Mouse (Mus musculus) heart, adult 2 months (tissue): Measurements from ENCODE around the gene Ppp1r18. TPM values are rescaled to one million over a fixed set of nuclear protein-coding genes. Genes with fewer than 3 reads are reported as not detected.
A peak's percentile ranks its signal among the peaks of the same experiment; 100 is the strongest.

Source experiments
- DNase-seq, 2 experiments: peaks; one replicate each; pipeline ENCODE4 v3.0.0; 2021
- H3K27ac ChIP-seq: fragments of 200-600 bp; 2 replicates; pipeline ENCODE4 v1.8.1; 2022
- H3K27me3 ChIP-seq: fragments of 200-500 bp; 2 replicates; pipeline ENCODE4 v1.6.1; 2012; ENCODE audit warnings: mild to moderate bottlenecking, low read length, inconsistent platforms, mixed read lengths; ENCODE audit not compliant: control insufficient read depth, insufficient read depth
- H3K36me3 ChIP-seq: fragments of 200-500 bp; 2 replicates; pipeline ENCODE4 v1.6.1; 2012; ENCODE audit warnings: low read length, inconsistent platforms; ENCODE audit not compliant: control insufficient read depth, insufficient read depth
- H3K4me1 ChIP-seq: fragments of 200-500 bp; 2 replicates; pipeline ENCODE4 v1.6.1; 2011; ENCODE audit warnings: low read length; ENCODE audit not compliant: control insufficient read depth, insufficient read depth
- H3K4me3 ChIP-seq: fragments of 200-600 bp; 2 replicates; pipeline ENCODE4 v1.8.1; 2022
- H3K79me2 ChIP-seq: fragments of 200-500 bp; replicated peaks from 2 replicates; pipeline ENCODE4 v1.6.1; 2012; ENCODE audit warnings: mild to moderate bottlenecking, inconsistent platforms, low read length, moderate library complexity, mixed read lengths; ENCODE audit not compliant: control insufficient read depth, insufficient read depth
- H3K9ac ChIP-seq: fragments of 200-500 bp; 2 replicates; pipeline ENCODE4 v1.6.1; 2012; ENCODE audit warnings: low read depth, mild to moderate bottlenecking, control low read depth, inconsistent platforms, low read length, mixed read lengths
- CTCF ChIP-seq: fragments of 200-600 bp; IDR thresholded peaks from 2 replicates; pipeline ENCODE4 v1.8.1; 2022; ENCODE audit warnings: antibody characterized with exemption, mild to moderate bottlenecking, moderate library complexity
- EP300 ChIP-seq: fragments of 200-500 bp; IDR thresholded peaks from 2 replicates; pipeline ENCODE4 v1.6.1; 2011; ENCODE audit warnings: low read depth, low read length, control low read depth; ENCODE audit not compliant: insufficient read depth
- POLR2A ChIP-seq: fragments of 200-500 bp; IDR thresholded peaks from 2 replicates; pipeline ENCODE4 v1.6.1; 2011; ENCODE audit warnings: mild to moderate bottlenecking, low read depth, low read length, control low read depth; ENCODE audit not compliant: insufficient read depth
- WGBS: fragments of 180-500 bp; shearing (Covaris S2); methylation state at CpG from one replicate; pipeline ENCODE4 v1.1.7; 2018; 5-methylcytosine and 5-hydroxymethylcytosine counted together
- intact Hi-C: fragments of 180-260 bp; cut with DNase I; formaldehyde crosslinking; loops from one replicate; pipeline ENCODE4 v1.15.1; 2025
- polyA plus RNA-seq: library from polyadenylated mRNA; depleted of rRNA; stranded (reverse); fragments of >200 nt; gene quantifications from 2 replicates; pipeline ENCODE4 v1.2.3, GENCODE M21; 2012
- total RNA-seq, 2 experiments: library from RNA; stranded (reverse); gene quantifications; 2 replicates each; pipeline ENCODE4 v1.2.3; 2021

Gene Ppp1r18
- total and polyA plus RNA-seq, 3 experiments = 12.8 to 21.3 (median 18.6) TPM

DNA sequence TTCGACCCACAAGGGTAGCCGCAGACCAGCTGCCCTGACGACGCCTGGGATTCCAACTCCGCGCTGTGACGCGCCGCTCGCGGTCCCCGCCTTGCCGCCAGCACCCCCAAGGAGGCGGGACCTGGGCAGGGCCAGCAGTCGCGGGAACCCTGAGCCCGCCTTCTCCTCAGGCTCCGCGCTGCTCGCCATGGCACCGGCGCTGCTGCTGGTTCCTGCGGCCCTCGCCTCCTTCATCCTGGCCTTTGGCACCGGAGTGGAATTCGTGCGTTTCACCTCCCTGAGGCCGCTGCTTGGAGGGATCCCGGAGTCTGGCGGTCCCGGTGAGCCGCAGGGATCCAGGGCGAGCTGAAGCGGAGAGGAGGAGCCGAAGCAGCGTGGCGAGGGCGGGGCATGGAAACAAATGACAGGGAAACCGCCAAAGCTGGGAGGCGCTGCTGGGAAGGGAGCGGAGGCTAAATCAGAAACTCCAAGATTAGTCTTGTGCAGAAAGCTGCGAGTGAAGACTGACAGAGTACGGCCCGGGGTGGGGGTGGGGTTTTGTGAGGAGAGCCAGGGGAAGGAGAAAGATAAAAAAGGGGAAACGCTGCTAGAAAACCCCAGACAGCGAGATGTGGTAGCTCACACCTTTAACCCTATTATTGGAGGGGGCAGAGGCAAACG, 4.1 kb upstream of the Ppp1r18 start, which contains the start of gene Nrm:
TSS of gene Nrm (plus strand) at position 121 of the 660 bp plus-strand sequence.
- intact Hi-C loops = loop anchor here (1.0 kb wide), 1 partner anchor 11 kb away; no protein-coding TSS in a partner anchor
- TF ChIP-seq CTCF (peak; percentile 64), EP300 (peak; percentile 14; the same call in 1 of the 2 replicates), POLR2A (peak; percentile 66)
- Histone ChIP-seq H3K79me2 (no peaks in the 10 kb centered on the region), H3K27ac (peak within 1 kb of the TSS; percentile 88), H3K9ac (peak within 1 kb of the TSS; percentile 83), H3K4me3 (peak within 1 kb of the TSS; percentile 99), H3K36me3 (no peaks in the 10 kb centered on the region), H3K4me1 (peaks cover 7% of the 10 kb centered on the region), H3K27me3 (no peaks in the 10 kb centered on the region)
- under 1% methylated on average over 47 of the region's 47 CpGs for WGBS
- DNase-seq = peak; percentile 95 to 96

DNA sequence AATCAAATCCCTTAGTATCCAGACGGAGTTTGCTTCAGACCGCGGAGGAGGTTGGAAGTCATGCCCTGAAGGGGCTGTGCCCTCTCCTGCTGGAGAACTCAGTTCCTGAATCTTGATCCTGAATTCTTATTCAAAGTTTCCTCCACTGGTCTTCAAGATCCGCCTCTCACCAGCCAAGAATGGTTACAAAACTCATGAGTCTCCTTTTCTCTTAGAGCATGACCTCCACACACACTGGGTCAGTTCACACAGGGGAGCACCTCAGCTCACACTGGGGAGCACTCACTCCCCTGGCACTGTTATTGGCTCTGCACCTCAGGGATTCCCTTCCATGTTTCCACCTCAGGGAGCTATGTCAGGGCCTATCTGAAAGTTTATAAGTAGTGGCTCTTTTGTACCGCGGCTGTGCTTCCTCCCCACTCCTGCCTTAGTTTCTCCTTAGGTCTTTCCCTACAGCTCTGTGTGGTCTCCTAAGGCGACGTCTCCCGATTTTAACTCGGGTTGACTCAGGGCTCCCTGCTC, 500 bp upstream of the Ppp1r18 start:
- peak; percentile 29 to 33 for DNase-seq
- peak overlapping the region; percentile 61 for H3K4me3 ChIP-seq
- no peaks in the 10 kb centered on the region for H3K27me3 ChIP-seq
- H3K9ac ChIP-seq = peak overlapping the region; percentile 98; the same call in 1 of the 2 replicates
- intact Hi-C loops = no loop called here
- peak overlapping the region; percentile 98 for H3K27ac ChIP-seq
- no peak for TF ChIP-seq CTCF
- TF ChIP-seq POLR2A = no peak
- TF ChIP-seq EP300 = no peak
- WGBS = 26% methylated on average over 10 of the region's 10 CpGs
- H3K4me1 ChIP-seq = peaks cover 7% of the 10 kb centered on the region
- no peaks in the 10 kb centered on the region for H3K36me3 ChIP-seq
- H3K79me2 ChIP-seq = no peaks in the 10 kb centered on the region

DNA sequence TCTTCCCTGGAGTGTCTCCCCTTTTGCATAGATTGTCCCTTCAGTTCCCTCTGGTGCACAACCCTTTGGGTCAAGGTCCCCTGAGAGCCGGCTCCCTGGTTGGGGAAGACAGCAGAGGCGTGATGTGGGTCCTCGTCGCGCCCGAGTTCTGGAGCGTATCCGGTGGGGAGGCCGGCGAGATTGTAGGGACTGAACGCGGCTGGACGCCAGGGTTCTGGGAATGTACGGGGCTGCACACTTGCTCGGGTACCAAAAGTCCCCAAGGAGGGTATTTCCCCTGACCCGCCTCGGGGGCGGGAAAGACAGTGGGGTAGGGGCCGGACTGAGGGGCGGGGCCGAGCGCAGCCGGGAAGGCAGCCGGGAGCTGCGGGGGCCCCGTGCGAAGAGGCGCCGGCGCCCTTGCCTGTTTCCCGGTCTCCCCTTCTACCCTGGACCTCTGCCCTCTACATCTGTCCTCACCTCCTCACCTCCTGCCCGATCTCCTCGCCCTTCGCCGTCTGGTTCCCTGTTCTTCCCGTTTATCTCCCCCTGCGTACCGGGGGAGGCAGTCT, 963 bp downstream of the Ppp1r18 start:
- 1% methylated on average over 37 of the region's 38 CpGs for WGBS
- H3K27me3 ChIP-seq = no peaks in the 10 kb centered on the region
- peak overlapping the region; percentile 98 for H3K27ac ChIP-seq
- DNase-seq = peak; percentile 87 to 89
- peak overlapping the region; percentile 98 for H3K9ac ChIP-seq
- H3K79me2 ChIP-seq = no peaks in the 10 kb centered on the region
- H3K36me3 ChIP-seq = no peaks in the 10 kb centered on the region
- peaks cover 7% of the 10 kb centered on the region for H3K4me1 ChIP-seq
- intact Hi-C loops = loop anchor here (2.0 kb wide), 1 partner anchor 50 kb away; the partner anchor contains the start of genes Mrps18b and Ppp1r10
- TF ChIP-seq CTCF = no peak
- peak; percentile 72 for TF ChIP-seq POLR2A
- H3K4me3 ChIP-seq = peak overlapping the region; percentile 61

DNA sequence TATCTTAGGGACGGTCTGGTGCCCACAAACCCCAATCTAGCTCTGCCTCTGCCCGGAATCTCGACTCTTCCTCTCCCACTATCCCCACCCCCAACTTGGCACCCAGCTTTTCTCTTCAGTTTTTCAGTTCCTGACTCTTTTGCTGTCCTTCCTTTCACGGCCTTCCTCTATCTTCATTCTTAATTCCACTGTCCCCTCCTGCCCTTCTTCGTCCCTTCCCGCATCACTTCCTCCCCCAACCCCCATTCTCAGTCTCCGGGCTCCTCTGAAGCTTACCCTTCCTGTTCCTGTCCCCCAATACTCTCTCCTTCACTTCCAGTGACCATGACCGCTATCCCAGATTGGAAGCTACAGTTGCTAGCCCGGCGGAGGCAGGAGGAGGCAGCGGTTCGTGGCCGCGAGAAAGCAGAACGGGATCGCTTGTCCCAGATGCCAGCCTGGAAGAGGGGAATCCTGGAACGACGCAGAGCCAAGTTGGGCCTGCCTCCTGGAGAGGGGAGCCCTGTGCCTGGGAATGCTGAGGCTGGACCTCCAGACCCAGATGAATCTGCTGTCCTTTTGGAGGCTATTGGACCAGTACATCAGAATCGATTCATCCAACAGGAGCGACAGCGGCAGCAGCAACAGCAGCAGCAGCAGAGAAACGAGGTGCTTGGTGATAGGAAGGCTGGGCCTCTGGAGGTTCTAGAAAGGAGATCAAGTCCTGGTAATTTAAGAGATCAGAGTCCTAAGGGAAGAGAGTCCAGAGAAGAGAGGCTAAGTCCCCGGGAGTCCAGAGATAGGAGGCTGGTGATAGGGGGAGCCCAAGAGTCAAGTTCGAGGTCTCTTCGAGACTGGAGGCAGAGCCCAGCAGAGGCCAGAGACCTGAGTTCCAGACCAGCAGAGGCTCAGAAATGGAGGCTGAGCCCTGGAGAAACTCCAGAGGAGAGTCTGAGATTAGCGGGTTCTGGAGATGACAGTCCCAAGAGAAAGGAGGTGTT, 1.8 kb downstream of the Ppp1r18 start:
- Histone ChIP-seq H3K27me3 (no peaks in the 10 kb centered on the region), H3K36me3 (no peaks in the 10 kb centered on the region), H3K27ac (peak overlapping the region; percentile 98), H3K79me2 (no peaks in the 10 kb centered on the region), H3K4me3 (peak overlapping the region; percentile 61), H3K9ac (peak overlapping the region; percentile 98), H3K4me1 (peaks cover 9% of the 10 kb centered on the region)
- DNase-seq = peak; percentile 69 to 76
- intact Hi-C loops = loop anchor here (2.0 kb wide), 1 partner anchor 50 kb away; the partner anchor contains the start of genes Mrps18b and Ppp1r10
- TF ChIP-seq CTCF (peak; percentile 67), EP300 (no peak)
- WGBS = 15% methylated on average over 26 of the region's 26 CpGs

DNA sequence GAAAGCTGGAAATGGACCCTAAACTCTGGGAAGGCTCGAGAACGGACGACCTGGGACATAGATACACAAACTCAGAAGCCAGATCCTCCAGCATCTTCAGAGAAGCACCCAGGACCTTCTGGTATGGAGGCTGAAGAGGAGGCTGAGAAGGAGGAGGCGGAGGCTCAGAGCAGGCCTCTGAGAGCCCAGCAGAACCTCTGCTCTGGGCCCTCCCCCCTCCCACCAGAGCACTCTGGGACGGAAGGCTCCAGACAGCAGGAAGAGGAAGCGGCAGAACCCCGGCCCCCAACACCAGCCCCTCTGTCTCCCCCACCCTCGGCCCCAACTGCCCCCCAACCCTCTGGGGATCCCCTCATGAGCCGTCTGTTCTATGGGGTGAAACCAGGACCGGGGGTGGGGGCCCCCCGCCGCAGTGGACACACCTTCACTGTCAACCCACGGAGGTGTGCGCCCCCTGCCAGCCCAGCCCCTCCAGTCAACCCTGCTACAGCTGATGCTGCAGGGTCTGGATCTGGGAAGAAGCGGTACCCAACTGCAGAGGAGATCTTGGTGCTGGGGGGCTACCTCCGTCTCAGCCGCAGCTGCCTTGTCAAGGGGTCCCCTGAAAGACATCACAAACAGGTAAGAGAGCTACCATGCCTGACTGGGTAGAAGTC, 2.9 kb downstream of the Ppp1r18 start:
- TF ChIP-seq EP300 = no peak
- no peak for TF ChIP-seq CTCF
- no peak; the same call in 1 of the 2 replicates for TF ChIP-seq POLR2A
- Histone ChIP-seq H3K9ac (peak overlapping the region; percentile 91), H3K27ac (peak overlapping the region; percentile 98), H3K27me3 (no peaks in the 10 kb centered on the region), H3K4me1 (peaks cover 12% of the 10 kb centered on the region), H3K36me3 (peaks cover 3% of the 10 kb centered on the region; the same call in 1 of the 2 replicates), H3K79me2 (no peaks in the 10 kb centered on the region), H3K4me3 (peak overlapping the region; percentile 61)
- 19% methylated on average over 13 of the region's 17 CpGs for WGBS
- DNase-seq = peak; percentile 59 to 73
- intact Hi-C loops = no loop called here
